Comparison of ENCODE assay signal across 9 mouse cellular contexts in the genomic region with DNA sequence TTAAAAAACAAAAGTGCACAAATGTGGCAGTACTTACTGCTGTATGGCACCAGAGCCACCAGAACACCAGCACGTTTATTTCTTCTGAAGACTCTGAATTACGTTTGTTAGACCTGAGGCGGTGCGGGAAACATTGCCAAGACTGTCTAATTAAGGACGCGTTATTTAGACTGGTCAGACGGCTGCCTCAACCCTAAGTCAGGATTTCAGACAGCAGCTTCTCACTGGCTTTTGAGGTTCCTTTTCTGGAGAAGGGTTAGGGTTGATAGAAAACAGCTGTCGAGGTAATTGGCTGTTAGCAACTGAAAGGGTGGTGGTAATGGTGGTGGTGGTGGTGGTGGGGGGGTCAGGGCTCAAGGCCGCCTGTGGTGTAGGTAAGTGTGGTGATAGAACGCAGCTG. TPM values are rescaled to one million over a fixed set of nuclear protein-coding genes. Genes with fewer than 3 reads are reported as not detected.
A peak's percentile ranks its signal among the peaks of the same experiment; 100 is the strongest.
DNase-seq lines count a peak whose midpoint lies in the region; ATAC-seq and TF ChIP-seq lines count a peak whose summit lies in the region.
"Had no signal": no experiment of that assay in that cellular context is flagged by ENCODE, and none has a peak within 500 bp of the region (broad histone marks: within the 10 kb centered on the region; RNA-seq: fewer than 3 reads in every experiment).

No protein-coding gene starts in this region.

- peaks cover 0 to 9% of the 10 kb centered on the region in 2 experiments; a peak in 2 of 4 replicates for H3K4me1 ChIP-seq in ES-E14 (ENCODE audit: control insufficient read depth in 2 of 2, insufficient read depth in 2 of 2, low read length in 2 of 2, poor library complexity in 1 of 2)
- peaks cover 3% of the 10 kb centered on the region; the same call in 1 of the 2 replicates for H3K4me1 ChIP-seq in forebrain, embryonic 16.5 days (replicated peaks; ENCODE audit: control insufficient read depth, insufficient read depth, low read length)
- H3K4me1 ChIP-seq in liver, embryonic 16.5 days (ENCODE audit: control insufficient read depth, low read depth, low read length): peaks cover 23% of the 10 kb centered on the region

- H3K27me3 ChIP-seq in forebrain, embryonic 16.5 days (replicated peaks; ENCODE audit: control insufficient read depth, insufficient read depth, low read length): 0 out of 2 replicates have a peak, but pooled peaks cover 2% of the 10 kb centered on the region
- H3K27me3 ChIP-seq in liver, embryonic 16.5 days (ENCODE audit: control insufficient read depth, insufficient read depth, low read depth, low read length): no peaks in the 10 kb centered on the region

- H3K36me3 ChIP-seq in ES-E14 (ENCODE audit: control insufficient read depth, insufficient read depth, low read length, poor library complexity, severe bottlenecking): no peaks in the 10 kb centered on the region
- no peaks in the 10 kb centered on the region for H3K36me3 ChIP-seq in forebrain, embryonic 16.5 days (ENCODE audit: control insufficient read depth, insufficient read depth)
- H3K36me3 ChIP-seq in liver, embryonic 16.5 days (ENCODE audit: control insufficient read depth, insufficient read depth): no peaks in the 10 kb centered on the region

- no peak for TF ChIP-seq CTCF in gastrocnemius, adult 2 months (IDR thresholded peaks at IDR 0.05)

- H3K27ac ChIP-seq in gastrocnemius, adult 2 months: no peak overlapping the region
- H3K27ac ChIP-seq in ES-E14 (ENCODE audit: insufficient read depth, low read depth, low read length, poor library complexity, severe bottlenecking): no peak overlapping the region
- no peak overlapping the region for H3K27ac ChIP-seq in forebrain, embryonic 16.5 days (ENCODE audit: low read length)
- H3K27ac ChIP-seq in liver, embryonic 16.5 days (ENCODE audit: low read length): no peak overlapping the region

- peak overlapping the region; percentile 50 for H3K4me3 ChIP-seq in gastrocnemius, adult 2 months
- peak overlapping the region; percentile 9 to 38; a peak in 3 of 4 replicates for H3K4me3 ChIP-seq in ES-E14 (ENCODE audit: insufficient read depth in 1 of 2, low read depth in 1 of 2, low read length in 2 of 2, poor library complexity in 1 of 2, severe bottlenecking in 1 of 2)
- H3K4me3 ChIP-seq in forebrain, embryonic 16.5 days (replicated peaks; ENCODE audit: low read length): peak overlapping the region; percentile 28
- peak overlapping the region; percentile 48 for H3K4me3 ChIP-seq in liver, embryonic 16.5 days (ENCODE audit: low read depth, low read length)

- no peak for ATAC-seq in forebrain, embryonic 16.5 days
- ATAC-seq in liver, embryonic 16.5 days (ENCODE audit: low read depth): no peak

- H3K4me2 ChIP-seq in forebrain, embryonic 16.5 days (ENCODE audit: low read length): peak overlapping the region; percentile 44
- H3K4me2 ChIP-seq in liver, embryonic 16.5 days (ENCODE audit: low read depth, low read length): peak overlapping the region; percentile 60

- in situ Hi-C loops in ES-E14 (cut with MboI; ENCODE audit: low sequenced_read_pairs in 2 of 2, unreplicated experiment in 2 of 2): no loop called here

- DNase-seq in gastrocnemius, adult 2 months: no peak
- DNase-seq in gastrocnemius, postnatal 14 days: no peak
- DNase-seq in ES-E14 (ENCODE audit: low read depth, low spot score): no peak
- no peak for DNase-seq in adrenal gland, adult 18-20 months (ENCODE audit: low spot score in 2 of 2)
- no peak for DNase-seq in left cerebral cortex, adult 18-20 months (ENCODE audit: low spot score in 2 of 2)
- no peak for DNase-seq in cerebellum, postnatal 25 days

- peak overlapping the region; percentile 48; the same call in 1 of the 2 replicates for H3K9ac ChIP-seq in ES-E14 (ENCODE audit: insufficient read depth, low read depth, low read length, poor library complexity, severe bottlenecking)
- no peak overlapping the region for H3K9ac ChIP-seq in forebrain, embryonic 16.5 days (replicated peaks; ENCODE audit: low read depth, low read length)
- no peak overlapping the region for H3K9ac ChIP-seq in liver, embryonic 16.5 days (ENCODE audit: low read depth, low read length)

- intact Hi-C loops in gastrocnemius, adult 2 months (cut with DNase I): no loop called here
- intact Hi-C loops in gastrocnemius, postnatal 14 days (cut with DNase I; ENCODE audit: low total_unique reads): no loop called here

- no peaks in the 10 kb centered on the region for H3K9me3 ChIP-seq in ES-E14 (ENCODE audit: control insufficient read depth, insufficient read depth, low read depth, low read length)
- H3K9me3 ChIP-seq in forebrain, embryonic 16.5 days (ENCODE audit: control insufficient read depth, low read length): no peaks in the 10 kb centered on the region
- no peaks in the 10 kb centered on the region for H3K9me3 ChIP-seq in liver, embryonic 16.5 days (replicated peaks; ENCODE audit: control insufficient read depth, low read length)

- 4% methylated on average over 10 of the region's 10 CpGs for WGBS in forebrain, embryonic 16.5 days
- 16% methylated on average over 10 of the region's 10 CpGs for WGBS in liver, embryonic 16.5 days (ENCODE audit: insufficient replicate concordance)

TF ChIP-seq in ES-E14, 5 proteins besides CTCF, POLR2A, EP300 and RAD21:
- TF ChIP-seq ZC3H11A (IDR thresholded peaks at IDR 0.05; ENCODE audit: borderline replicate concordance, low read depth, low read length) (no peak), HCFC1 (IDR thresholded peaks at IDR 0.05; ENCODE audit: borderline replicate concordance, insufficient read depth, low read length) (no peak), CHD2 (IDR thresholded peaks at IDR 0.05; ENCODE audit: low read depth, low read length) (no peak), ZNF384 (IDR thresholded peaks at IDR 0.05; ENCODE audit: low read depth, low read length) (no peak), MAFK (IDR thresholded peaks at IDR 0.05; ENCODE audit: insufficient read depth, low read depth, low read length) (no peak)

RNA-seq across cellular contexts. Expression of gene Btn2a2, which starts 10.0 kb away (rescaled TPM):
- total RNA-seq in gastrocnemius, adult 2 months (2021): not detected
- not detected for total RNA-seq in gastrocnemius, postnatal 14 days (2021)
- total RNA-seq in ES-E14 (2012; rRNA removed): 0.95 and 1.5 TPM in 2 replicates
- polyA plus RNA-seq in forebrain, embryonic 16.5 days (2015; fragmentation: Nextera tagmentation; extraction: Ambion mirVana): 0.18 TPM in 1 of 2 replicates, not detected in the other
- not detected in 2 replicates for polyA plus RNA-seq in liver, embryonic 16.5 days (2015; fragmentation: Nextera tagmentation; extraction: Ambion mirVana)
- not detected for total RNA-seq in adrenal gland, adult 18-20 months (2021)
- total RNA-seq in left cerebral cortex, adult 18-20 months (2021): 1 to 10 TPM; 1.3 to 1.9 TPM
- polyA plus RNA-seq: spleen, adult 2 months had no signal

RNA-seq across cellular contexts. Expression of gene Hist1h4h, which starts 32.2 kb away (rescaled TPM):
- total RNA-seq in gastrocnemius, adult 2 months (2021): 100 to 1,000 TPM; 131 to 139 TPM
- total RNA-seq in gastrocnemius, postnatal 14 days (2021): 100 to 1,000 TPM; 281 to 294 TPM
- 2,382 and 2,804 TPM in 2 replicates for total RNA-seq in ES-E14 (2012; rRNA removed)
- polyA plus RNA-seq in forebrain, embryonic 16.5 days (2015; fragmentation: Nextera tagmentation; extraction: Ambion mirVana): 2.9 and 4.6 TPM in 2 replicates
- 5.5 and 9.8 TPM in 2 replicates for polyA plus RNA-seq in liver, embryonic 16.5 days (2015; fragmentation: Nextera tagmentation; extraction: Ambion mirVana)
- total RNA-seq in adrenal gland, adult 18-20 months (2021): 100 to 1,000 TPM; 400 to 445 TPM
- 100 to 1,000 TPM; 329 to 333 TPM for total RNA-seq in left cerebral cortex, adult 18-20 months (2021)

RNA-seq across cellular contexts. Expression of gene Btn1a1, which starts 33.0 kb away (rescaled TPM):
- total RNA-seq in gastrocnemius, adult 2 months (2021): not detected
- total RNA-seq in gastrocnemius, postnatal 14 days (2021): not detected
- 0.11 and 0.62 TPM in 2 replicates for total RNA-seq in ES-E14 (2012; rRNA removed)
- polyA plus RNA-seq in forebrain, embryonic 16.5 days (2015; fragmentation: Nextera tagmentation; extraction: Ambion mirVana): 0.06 and 0.22 TPM in 2 replicates
- 1.9 and 2.0 TPM in 2 replicates for polyA plus RNA-seq in liver, embryonic 16.5 days (2015; fragmentation: Nextera tagmentation; extraction: Ambion mirVana)
- total RNA-seq in adrenal gland, adult 18-20 months (2021): under 1 TPM in 1 of 2 experiments, not detected in 1; 0.10 TPM
- not detected for total RNA-seq in left cerebral cortex, adult 18-20 months (2021)

RNA-seq across cellular contexts. Expression of gene Hist1h2af, which starts 35.1 kb away (rescaled TPM):
- 1 to 10 TPM in 1 of 2 experiments, not detected in 1; 2.0 TPM for total RNA-seq in gastrocnemius, adult 2 months (2021)
- total RNA-seq in gastrocnemius, postnatal 14 days (2021): 10 to 100 TPM; 61.2 to 77.1 TPM
- total RNA-seq in ES-E14 (2012; rRNA removed): 1,402 and 1,887 TPM in 2 replicates
- not detected in 2 replicates for polyA plus RNA-seq in forebrain, embryonic 16.5 days (2015; fragmentation: Nextera tagmentation; extraction: Ambion mirVana)
- 2.0 and 6.7 TPM in 2 replicates for polyA plus RNA-seq in liver, embryonic 16.5 days (2015; fragmentation: Nextera tagmentation; extraction: Ambion mirVana)
- 10 to 100 TPM in 1 of 2 experiments, 1 to 10 TPM in 1; 8.5 to 12.6 TPM for total RNA-seq in adrenal gland, adult 18-20 months (2021)
- 1 to 10 TPM; 1.5 to 3.4 TPM for total RNA-seq in left cerebral cortex, adult 18-20 months (2021)

RNA-seq across cellular contexts. Expression of gene Hist1h3g, which starts 36.6 kb away (rescaled TPM):
- total RNA-seq in gastrocnemius, adult 2 months (2021): not detected
- total RNA-seq in gastrocnemius, postnatal 14 days (2021): 10 to 100 TPM; 19.9 to 21.2 TPM
- 436 and 621 TPM in 2 replicates for total RNA-seq in ES-E14 (2012; rRNA removed)
- 1.5 and 3.2 TPM in 2 replicates for polyA plus RNA-seq in forebrain, embryonic 16.5 days (2015; fragmentation: Nextera tagmentation; extraction: Ambion mirVana)
- 11.0 and 14.8 TPM in 2 replicates for polyA plus RNA-seq in liver, embryonic 16.5 days (2015; fragmentation: Nextera tagmentation; extraction: Ambion mirVana)
- total RNA-seq in adrenal gland, adult 18-20 months (2021): 1 to 10 TPM; 3.8 to 4.7 TPM
- total RNA-seq in left cerebral cortex, adult 18-20 months (2021): 1 to 10 TPM; 3.1 to 3.5 TPM
